Mouse (Mus musculus) cortical plate, adult 2 months (tissue): Measurements from ENCODE around the gene Rhoa.

Experiments
- CTCF ChIP-seq: fragments of 200-500 bp; IDR thresholded peaks from 2 replicates; pipeline ENCODE4 v1.5.1; 2011; ENCODE audit warnings: mild to moderate bottlenecking, control low read depth, low read length; ENCODE audit not compliant: insufficient read depth; ENCODE audit errors: extremely low read depth
- POLR2A ChIP-seq: fragments of 200-500 bp; IDR thresholded peaks from 2 replicates; pipeline ENCODE4 v1.6.1; 2011; ENCODE audit warnings: mild to moderate bottlenecking, low read length, control low read depth; ENCODE audit not compliant: insufficient read depth; ENCODE audit errors: extremely low read depth

DNA sequence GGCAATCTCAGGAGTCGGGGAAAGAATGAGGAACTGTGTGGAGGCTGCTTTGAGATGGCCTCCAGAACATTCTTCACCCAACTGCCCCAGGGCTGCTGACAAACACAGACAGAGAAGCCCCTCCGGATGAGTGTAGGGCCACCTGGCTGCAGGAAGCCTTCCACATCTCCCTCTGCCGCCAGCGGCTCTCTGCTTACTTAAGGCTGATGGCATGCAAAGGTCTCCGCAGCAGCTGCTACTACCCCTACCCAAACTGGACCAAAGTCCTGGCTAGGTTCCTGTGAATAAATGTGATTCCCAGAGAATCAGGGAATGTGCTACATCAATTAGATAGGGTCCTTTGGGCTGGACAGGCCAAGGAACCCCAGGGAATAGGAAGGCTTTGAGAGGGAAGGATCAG, 33.2 kb upstream of the Rhoa start:
- TF ChIP-seq POLR2A (no peak), CTCF (no peak)
